Mouse (Mus musculus) heart, postnatal 0 days (tissue): Measurements from ENCODE around the gene Lsm7.

ENCODE experiments used
- CTCF ChIP-seq: IDR thresholded peaks from 2 replicates; pipeline ENCODE4 v1.5.1; 2016; ENCODE audit warnings: antibody characterized with exemption, control low read depth, low read depth
- EP300 ChIP-seq: IDR thresholded peaks from 2 replicates; pipeline ENCODE4 v1.6.1; 2016; ENCODE audit warnings: antibody characterized with exemption, low read depth

GRCm38 (mm10) chr10:80807057-80807627 lies 47.9 kb downstream of the Lsm7 start:
- no peak for TF ChIP-seq EP300
- no peak for TF ChIP-seq CTCF
